Mouse (Mus musculus) left cerebral cortex, postnatal 4 days (tissue): Measurements from ENCODE around the gene Zc3h4. TPM values are rescaled to one million over a fixed set of nuclear protein-coding genes. Genes with fewer than 3 reads are reported as not detected.

Experiments
- DNase-seq: peaks from one replicate; pipeline ENCODE4 v3.0.0-alpha.2; 2022
- intact Hi-C: fragments of 180-260 bp; cut with DNase I; formaldehyde crosslinking; loops from one replicate; pipeline ENCODE4 v1.15.1; 2025
- total RNA-seq, 2 experiments: library from RNA; stranded (reverse); gene quantifications; 2 replicates each; pipeline ENCODE4 v1.2.3; 2021

Gene Zc3h4
- total RNA-seq, 2 experiments from 2014 or later: 67.8 to 68.5 TPM

GRCm38 (mm10) chr7:16475764-16476599 is 75.3 kb downstream of the Zc3h4 start:
- intact Hi-C loops: no loop called here
- no peak for DNase-seq

- intact Hi-C loops: no loop called here
- no peak for DNase-seq
Measured at GRCm38 (mm10) chr7:16476600-16476989, 75.9 kb downstream of the Zc3h4 start.

- intact Hi-C loops: no loop called here
- no peak for DNase-seq
Measured at GRCm38 (mm10) chr7:16477628-16478027, 76.9 kb downstream of the Zc3h4 start, which contains the start of gene Npas1. Gene Npas1, minus strand, starts transcription at chr7:16477728.

Other genes with a start within 250 kb of the Zc3h4 start
- 10 to 100 TPM; 70.6 to 74.8 TPM for gene Meis3, start 225.8 kb upstream of the Zc3h4 start, total RNA-seq
- gene Dhx34, start 178.9 kb upstream of the Zc3h4 start, total RNA-seq: 10 to 100 TPM; 12.2 to 13.4 TPM
- under 1 TPM; 0.14 to 0.30 TPM for gene C5ar2, start 156.8 kb upstream of the Zc3h4 start, total RNA-seq
- gene C5ar1, start 141.4 kb upstream of the Zc3h4 start, total RNA-seq: 1 to 10 TPM in 1 of 2 experiments, under 1 TPM in 1; 0.97 to 1.8 TPM
- 10 to 100 TPM; 42.8 to 46.5 TPM for gene Inafm1, start 127.3 kb upstream of the Zc3h4 start, total RNA-seq
- gene Ccdc9, start 114.1 kb upstream of the Zc3h4 start, total RNA-seq: 10 to 100 TPM; 86.2 to 91.5 TPM
- gene Bbc3, start 92.5 kb upstream of the Zc3h4 start, total RNA-seq: 10 to 100 TPM; 45.7 to 51.8 TPM
- 100 to 1,000 TPM; 119 to 129 TPM for gene Sae1, start 13.1 kb upstream of the Zc3h4 start, total RNA-seq
- gene Tmem160, start 51.9 kb downstream of the Zc3h4 start, total RNA-seq: 10 to 100 TPM; 61.8 to 66.8 TPM
- gene Npas1, start 76.8 kb downstream of the Zc3h4 start, total RNA-seq: 10 to 100 TPM; 22.8 to 24.6 TPM
- 100 to 1,000 TPM; 173 to 176 TPM for gene Arhgap35, start 214.1 kb downstream of the Zc3h4 start, total RNA-seq